Mouse (Mus musculus) MEL (cell line): ENCODE measurements around the gene Xpo4. TPM values are rescaled to one million over a fixed set of nuclear protein-coding genes. Genes with fewer than 3 reads are reported as not detected.

Experiments used
- DNase-seq: peaks from one replicate; pipeline ENCODE4 v3.0.0; 2011; ENCODE audit warnings: low read depth, low spot score
- H3K27ac ChIP-seq: 2 replicates; pipeline ENCODE4 v1.5.1; 2012; ENCODE audit warnings: low read depth, mild to moderate bottlenecking, control low read depth, low read length, moderate library complexity; ENCODE audit not compliant: control insufficient read depth
- H3K27me3 ChIP-seq, 2 experiments: fragments of 150-350 bp in 1 of 2; sonication (generic) in 1 of 2; 2 replicates each; pipeline ENCODE4 v1.6.1; 2012; ENCODE audit warnings: low read length in 2 of 2, mild to moderate bottlenecking in 2 of 2, improper control_type of control experiment in 1 of 2, moderate library complexity in 1 of 2; ENCODE audit not compliant: insufficient read depth in 2 of 2, control insufficient read depth in 1 of 2
- H3K36me3 ChIP-seq, 2 experiments: 2 replicates each; pipeline ENCODE4 v1.6.1; 2012 to 2014; ENCODE audit warnings: low read length in 2 of 2, improper control_type of control experiment in 1 of 2, inconsistent platforms in 1 of 2, mild to moderate bottlenecking in 1 of 2; ENCODE audit not compliant: insufficient read depth in 2 of 2, control insufficient read depth in 1 of 2
- H3K4me1 ChIP-seq, 2 experiments: fragments of 150-350 bp in 1 of 2; sonication (generic) in 1 of 2; 2 replicates each; pipeline ENCODE4 v1.6.1; 2012; ENCODE audit warnings: low read length in 2 of 2, improper control_type of control experiment in 1 of 2, mild to moderate bottlenecking in 1 of 2; ENCODE audit not compliant: insufficient read depth in 2 of 2, control insufficient read depth in 1 of 2
- H3K4me3 ChIP-seq, 2 experiments: fragments of 150-350 bp in 1 of 2; sonication (generic) in 1 of 2; 2 replicates each; pipeline ENCODE4 v1.5.1; 2012; ENCODE audit warnings: low read depth in 2 of 2, low read length in 2 of 2, mild to moderate bottlenecking in 2 of 2, moderate library complexity in 2 of 2, control low read depth in 1 of 2, improper control_type of control experiment in 1 of 2; ENCODE audit not compliant: control insufficient read depth in 1 of 2, insufficient read depth in 1 of 2
- H3K79me2 ChIP-seq: 2 replicates; pipeline ENCODE4 v1.6.1; 2012; ENCODE audit warnings: mild to moderate bottlenecking, low read length, moderate library complexity; ENCODE audit not compliant: control insufficient read depth, poor library complexity, insufficient read depth
- H3K9ac ChIP-seq: 2 replicates; pipeline ENCODE4 v1.6.1; 2012; ENCODE audit warnings: low read depth, mild to moderate bottlenecking, control low read depth, low read length, moderate library complexity; ENCODE audit not compliant: control insufficient read depth, poor library complexity, severe bottlenecking
- H3K9me3 ChIP-seq: fragments of 150-350 bp; sonication (generic); replicated peaks from 2 replicates; pipeline ENCODE4 v1.6.1; 2012; ENCODE audit warnings: mild to moderate bottlenecking, low read length, improper control_type of control experiment, moderate library complexity; ENCODE audit not compliant: insufficient read depth
- BHLHE40 ChIP-seq: IDR thresholded peaks from 2 replicates; pipeline ENCODE4 v1.6.1; 2012; ENCODE audit warnings: low read depth, mild to moderate bottlenecking, inconsistent platforms, low read length, improper control_type of control experiment, borderline replicate concordance
- CHD1 ChIP-seq: IDR thresholded peaks from 2 replicates; pipeline ENCODE4 v1.6.1; 2012; ENCODE audit warnings: low read depth, mild to moderate bottlenecking, inconsistent platforms, low read length, improper control_type of control experiment
- CHD2 ChIP-seq: IDR thresholded peaks from 2 replicates; pipeline ENCODE4 v1.6.1; 2011; ENCODE audit warnings: low read length, improper control_type of control experiment
- ELF1 ChIP-seq: IDR thresholded peaks from 2 replicates; pipeline ENCODE4 v1.6.1; 2014; ENCODE audit warnings: low read depth, mild to moderate bottlenecking, inconsistent platforms, low read length, improper control_type of control experiment, moderate library complexity
- EP300 ChIP-seq, 2 experiments: IDR thresholded peaks; 2 replicates each; pipeline ENCODE4 v1.6.1; 2011; ENCODE audit warnings: improper control_type of control experiment in 2 of 2, low read length in 2 of 2, low read depth in 1 of 2, mild to moderate bottlenecking in 1 of 2
- GABPA ChIP-seq: IDR thresholded peaks from 2 replicates; pipeline ENCODE4 v1.6.1; 2012; ENCODE audit warnings: low read depth, mild to moderate bottlenecking, inconsistent platforms, low read length, improper control_type of control experiment, moderate library complexity
- GATA1 ChIP-seq: IDR thresholded peaks from 2 replicates; pipeline ENCODE4 v1.6.1; 2011; ENCODE audit warnings: low read depth, low read length, improper control_type of control experiment
- HCFC1 ChIP-seq: IDR thresholded peaks from 2 replicates; pipeline ENCODE4 v1.6.1; 2012; ENCODE audit warnings: low read depth, mild to moderate bottlenecking, inconsistent platforms, low read length, improper control_type of control experiment, moderate library complexity
- MAX ChIP-seq: IDR thresholded peaks from 2 replicates; pipeline ENCODE4 v1.6.1; 2011; ENCODE audit warnings: low read length, improper control_type of control experiment
- MYB ChIP-seq: IDR thresholded peaks from 2 replicates; pipeline ENCODE4 v1.6.1; 2011; ENCODE audit warnings: mild to moderate bottlenecking, low read depth, low read length, improper control_type of control experiment
- MYC ChIP-seq: IDR thresholded peaks from 2 replicates; pipeline ENCODE4 v1.6.1; 2011; ENCODE audit warnings: low read depth, mild to moderate bottlenecking, low read length, improper control_type of control experiment, moderate library complexity
- POLR2AphosphoS2 ChIP-seq: IDR thresholded peaks from 2 replicates; pipeline ENCODE4 v1.6.1; 2011; ENCODE audit warnings: low read length, improper control_type of control experiment
- RAD21 ChIP-seq: IDR thresholded peaks from 2 replicates; pipeline ENCODE4 v1.6.1; 2011; ENCODE audit warnings: mild to moderate bottlenecking, low read depth, low read length, improper control_type of control experiment
- RCOR1 ChIP-seq: IDR thresholded peaks from 2 replicates; pipeline ENCODE4 v1.6.1; 2012; ENCODE audit warnings: low read depth, mild to moderate bottlenecking, inconsistent platforms, low read length, improper control_type of control experiment
- SIN3A ChIP-seq: IDR thresholded peaks from 2 replicates; pipeline ENCODE4 v1.6.1; 2012; ENCODE audit warnings: low read length, improper control_type of control experiment, inconsistent platforms
- TAL1 ChIP-seq: IDR thresholded peaks from 2 replicates; pipeline ENCODE4 v1.6.1; 2012; ENCODE audit warnings: mild to moderate bottlenecking, inconsistent platforms, low read length, moderate library complexity, mixed read lengths
- TCF12 ChIP-seq: IDR thresholded peaks from 2 replicates; pipeline ENCODE4 v1.6.1; 2014; ENCODE audit warnings: low read depth, mild to moderate bottlenecking, inconsistent platforms, low read length, improper control_type of control experiment, moderate library complexity
- USF1 ChIP-seq: IDR thresholded peaks from 2 replicates; pipeline ENCODE4 v1.6.1; 2014; ENCODE audit warnings: low read depth, mild to moderate bottlenecking, inconsistent platforms, low read length, improper control_type of control experiment, moderate library complexity
- ZC3H11A ChIP-seq: IDR thresholded peaks from 2 replicates; pipeline ENCODE4 v1.6.1; 2012; ENCODE audit warnings: low read depth, mild to moderate bottlenecking, inconsistent platforms, low read length, improper control_type of control experiment
- ZKSCAN1 ChIP-seq: IDR thresholded peaks from 2 replicates; pipeline ENCODE4 v1.6.1; 2012; ENCODE audit warnings: low read depth, mild to moderate bottlenecking, inconsistent platforms, low read length, improper control_type of control experiment, moderate library complexity
- ZMIZ1 ChIP-seq: IDR thresholded peaks from 2 replicates; pipeline ENCODE4 v1.6.1; 2012; ENCODE audit warnings: low read depth, mild to moderate bottlenecking, inconsistent platforms, low read length, improper control_type of control experiment, moderate library complexity
- ZNF384 ChIP-seq: IDR thresholded peaks from 2 replicates; pipeline ENCODE4 v1.6.1; 2012; ENCODE audit warnings: low read depth, mild to moderate bottlenecking, inconsistent platforms, low read length, improper control_type of control experiment
- polyA plus RNA-seq, 2 experiments: library from polyadenylated mRNA; stranded (reverse) in 1 of 2; unstranded in 1 of 2; fragments of >175 nt in 1 of 2; fragments of >200 nt in 1 of 2; gene quantifications; 2 replicates each; pipeline versions ENCODE4 v1.2.1 to v1.2.4; 2012; ENCODE audit warnings: low replicate concordance in 2 of 2, low read depth in 1 of 2; ENCODE audit not compliant: insufficient read length in 2 of 2, insufficient read depth in 1 of 2, missing spikeins in 1 of 2
- total RNA-seq: library from RNA; depleted of rRNA; stranded (reverse); fragments of 300-350 nt; gene quantifications from 2 replicates; pipeline ENCODE4 v1.2.3, GENCODE M21; 2012

Gene Xpo4
- total and polyA plus RNA-seq, 3 experiments, result 32.3 to 46.5 TPM; not detected in 1

GRCm38 (mm10) chr14:57708580-57708979 is 43.4 kb upstream of the Xpo4 start:
- no peak overlapping the region for H3K4me3 ChIP-seq
- no peak for TF ChIP-seq CHD1
- no peak for TF ChIP-seq MYC
- TF ChIP-seq ZNF384, result no peak
- TF ChIP-seq HCFC1, result no peak
- no peak for TF ChIP-seq RCOR1
- no peak for TF ChIP-seq GATA1
- H3K27me3 ChIP-seq, result no peaks in the 10 kb centered on the region
- no peaks in the 10 kb centered on the region for H3K79me2 ChIP-seq
- H3K36me3 ChIP-seq, result peaks cover 0 to 2% of the 10 kb centered on the region in 2 experiments; a peak in 1 of 4 replicates
- DNase-seq, result no peak
- H3K9me3 ChIP-seq, result no peaks in the 10 kb centered on the region
- H3K27ac ChIP-seq, result no peak overlapping the region
- no peak overlapping the region for H3K9ac ChIP-seq
- H3K4me1 ChIP-seq, result peaks cover 2 to 11% of the 10 kb centered on the region in 2 experiments; a peak in 3 of 4 replicates

DNA sequence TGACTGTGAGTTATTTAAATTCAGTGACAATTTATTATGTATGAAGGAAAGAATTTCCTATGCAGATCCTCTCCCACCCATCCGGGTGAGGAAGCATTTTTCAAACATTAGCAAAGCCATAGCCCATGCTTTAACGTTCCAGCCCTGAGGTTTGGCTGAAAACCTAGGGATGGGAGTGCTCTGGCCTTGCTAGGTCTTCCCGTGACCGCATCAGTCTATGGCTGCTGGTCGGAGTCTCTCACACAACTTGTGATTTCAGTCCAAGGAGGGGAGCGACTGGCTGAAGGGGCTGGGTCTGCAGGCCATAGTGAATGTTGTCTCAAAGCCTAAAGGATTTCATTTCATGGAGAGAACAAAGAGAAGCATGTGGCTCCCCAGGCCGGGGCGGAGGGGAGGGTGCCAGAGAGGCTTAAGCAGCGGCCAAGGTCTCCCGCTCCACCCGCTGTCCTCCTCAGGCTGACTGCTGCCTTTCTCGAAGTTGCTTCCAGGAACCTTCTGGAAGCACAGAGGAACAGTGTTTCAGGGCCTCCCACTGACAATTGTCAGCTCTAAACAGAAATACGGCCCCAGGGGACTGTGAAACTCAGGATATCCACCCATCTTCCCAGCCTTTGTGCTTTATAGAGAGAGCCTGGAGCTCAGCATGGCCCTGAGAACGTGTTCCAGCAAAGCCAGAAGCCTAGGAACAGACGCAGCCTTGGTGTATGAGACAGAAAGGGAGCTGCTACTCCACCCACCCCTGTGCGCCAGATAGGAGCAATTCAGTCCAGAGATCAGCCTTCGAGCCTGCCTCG is 42.1 kb upstream of the Xpo4 start:
- no peak for DNase-seq
- H3K4me1 ChIP-seq, result peaks cover 0 to under 1% of the 10 kb centered on the region in 2 experiments; a peak in 1 of 4 replicates
- H3K9me3 ChIP-seq, result no peaks in the 10 kb centered on the region
- H3K9ac ChIP-seq, result no peak overlapping the region
- H3K27ac ChIP-seq, result no peak overlapping the region
- no peaks in the 10 kb centered on the region for H3K36me3 ChIP-seq
- TF ChIP-seq TCF12 (no peak), CHD2 (no peak), MYB (no peak), USF1 (no peak), GABPA (no peak), BHLHE40 (no peak), GATA1 (no peak), RAD21 (no peak), ZMIZ1 (no peak), POLR2AphosphoS2 (no peak), SIN3A (no peak), ELF1 (no peak), EP300 (IDR thresholded peaks at IDR 0.05; ENCODE audit: low read depth in 1 of 2, low read length in 2 of 2) (no peak), ZC3H11A (no peak), MAX (no peak), TAL1 (no peak), ZKSCAN1 (no peak)
- H3K79me2 ChIP-seq, result no peaks in the 10 kb centered on the region
- no peaks in the 10 kb centered on the region for H3K27me3 ChIP-seq
- H3K4me3 ChIP-seq, result no peak overlapping the region
